Mouse (Mus musculus): ENCODE results near the gene Pacsin1. TPM values are rescaled to one million over a fixed set of nuclear protein-coding genes. Genes with fewer than 3 reads are reported as not detected.

The Pacsin1 gene
- polyA plus RNA-seq, 1 experiment from 2014 or later = 0.20 TPM

Other genes with a start within 250 kb of the Pacsin1 start
- not detected in 2 replicates for gene Grm4, start 134.1 kb upstream of the Pacsin1 start, polyA plus RNA-seq (2015; fragmentation: Nextera tagmentation; extraction: Ambion mirVana)
- gene Hmga1, start 99.0 kb upstream of the Pacsin1 start, polyA plus RNA-seq (2015; fragmentation: Nextera tagmentation; extraction: Ambion mirVana) = 226 and 262 TPM in 2 replicates
- 13.1 and 13.7 TPM in 2 replicates for gene AI413582, start 89.8 kb upstream of the Pacsin1 start, polyA plus RNA-seq (2015; fragmentation: Nextera tagmentation; extraction: Ambion mirVana)
- 31.3 and 33.9 TPM in 2 replicates for gene Nudt3, start 32.0 kb upstream of the Pacsin1 start, polyA plus RNA-seq (2015; fragmentation: Nextera tagmentation; extraction: Ambion mirVana)
- not detected in 2 replicates for gene RPS10-NUDT3, start 20.3 kb upstream of the Pacsin1 start, polyA plus RNA-seq (2015; fragmentation: Nextera tagmentation; extraction: Ambion mirVana)
- 778 and 786 TPM in 2 replicates for gene Rps10, start 18.8 kb upstream of the Pacsin1 start, polyA plus RNA-seq (2015; fragmentation: Nextera tagmentation; extraction: Ambion mirVana)
- gene Spdef, start 73.4 kb downstream of the Pacsin1 start, polyA plus RNA-seq (2015; fragmentation: Nextera tagmentation; extraction: Ambion mirVana) = not detected in 2 replicates
- 13.2 and 13.3 TPM in 2 replicates for gene D17Wsu92e, start 165.1 kb downstream of the Pacsin1 start, polyA plus RNA-seq (2015; fragmentation: Nextera tagmentation; extraction: Ambion mirVana)
- 182 and 183 TPM in 2 replicates for gene Snrpc, start 182.6 kb downstream of the Pacsin1 start, polyA plus RNA-seq (2015; fragmentation: Nextera tagmentation; extraction: Ambion mirVana)
- gene Uhrf1bp1, start 200.9 kb downstream of the Pacsin1 start, polyA plus RNA-seq (2015; fragmentation: Nextera tagmentation; extraction: Ambion mirVana) = 2.0 and 3.5 TPM in 2 replicates

All from liver, embryonic 13.5 days (tissue).